ENCODE assay signal across 12 mouse cellular contexts in genomic region chr15:102970740-102971139, GRCm38 (mm10). TPM values are rescaled to one million over a fixed set of nuclear protein-coding genes. Genes with fewer than 3 reads are reported as not detected.
DNase-seq lines count a peak whose midpoint lies in the region; ATAC-seq and TF ChIP-seq lines count a peak whose summit lies in the region.
"Had no signal": no experiment of that assay in that cellular context is flagged by ENCODE, and none has a peak within 500 bp of the region (broad histone marks: within the 10 kb centered on the region; RNA-seq: fewer than 3 reads in every experiment).

No protein-coding gene starts in this region.

- intact Hi-C loops in left cerebral cortex, postnatal 10 days (cut with DNase I), result loop anchor here (5.0 kb wide), 1 partner anchor 208 kb away; no protein-coding TSS in a partner anchor

- ATAC-seq in embryonic facial prominence, embryonic 14.5 days (ENCODE audit: low read depth), result no peak
- ATAC-seq in lung, embryonic 14.5 days (ENCODE audit: insufficient read depth), result no peak
- ATAC-seq in neural tube, embryonic 13.5 days (ENCODE audit: low read depth), result no peak

- H3K27me3 ChIP-seq in embryonic facial prominence, embryonic 14.5 days (replicated peaks; ENCODE audit: control insufficient read depth, insufficient read depth, low read length), result peaks cover 99% of the 10 kb centered on the region
- H3K27me3 ChIP-seq in embryonic facial prominence, embryonic 10.5 days (replicated peaks; ENCODE audit: low read depth, poor library complexity, severe bottlenecking), result peaks cover 100% of the 10 kb centered on the region
- H3K27me3 ChIP-seq in lung, embryonic 14.5 days (ENCODE audit: insufficient read depth, low read length), result peaks cover 99% of the 10 kb centered on the region
- H3K27me3 ChIP-seq in neural tube, embryonic 13.5 days, result peaks cover 66% of the 10 kb centered on the region

- H3K4me3 ChIP-seq in embryonic facial prominence, embryonic 14.5 days (ENCODE audit: low read depth, low read length), result no peak overlapping the region
- no peak overlapping the region for H3K4me3 ChIP-seq in embryonic facial prominence, embryonic 10.5 days
- H3K4me3 ChIP-seq in lung, embryonic 14.5 days (ENCODE audit: low read depth, low read length), result no peak overlapping the region
- H3K4me3 ChIP-seq in lung, adult 2 months (replicated peaks; ENCODE audit: extremely low read depth, low read depth, low read length), result no peak overlapping the region
- H3K4me3 ChIP-seq in neural tube, embryonic 13.5 days, result peak overlapping the region; percentile 90
- H3K4me3 ChIP-seq: forebrain, embryonic 10.5 days had no signal

- under 1% methylated on average over 12 of the region's 12 CpGs for WGBS in embryonic facial prominence, embryonic 14.5 days
- 2% methylated on average over 12 of the region's 12 CpGs for WGBS in embryonic facial prominence, embryonic 10.5 days
- WGBS in lung, embryonic 14.5 days, result 3% methylated on average over 12 of the region's 12 CpGs
- 3% methylated on average over 12 of the region's 12 CpGs for WGBS in lung, adult 2 months
- 1% methylated on average over 12 of the region's 12 CpGs for WGBS in neural tube, embryonic 13.5 days

- H3K36me3 ChIP-seq in embryonic facial prominence, embryonic 14.5 days (ENCODE audit: control insufficient read depth, insufficient read depth, low read length), result no peaks in the 10 kb centered on the region
- H3K36me3 ChIP-seq in embryonic facial prominence, embryonic 10.5 days (replicated peaks), result no peaks in the 10 kb centered on the region
- no peaks in the 10 kb centered on the region for H3K36me3 ChIP-seq in lung, embryonic 14.5 days (ENCODE audit: insufficient read depth)
- no peaks in the 10 kb centered on the region for H3K36me3 ChIP-seq in neural tube, embryonic 13.5 days
- H3K36me3 ChIP-seq: forebrain, embryonic 10.5 days had no signal

- TF ChIP-seq POLR2A in lung, adult 2 months (IDR thresholded peaks at IDR 0.05; ENCODE audit: borderline replicate concordance, extremely low read depth, low read depth, low read length), result no peak

- DNase-seq in embryonic facial prominence, embryonic 14.5 days (ENCODE audit: low spot score), result peak; percentile 41
- no peak for DNase-seq in embryonic facial prominence, embryonic 10.5 days (ENCODE audit: low spot score)
- peak; percentile 66 for DNase-seq in lung, embryonic 14.5 days
- DNase-seq in lung, adult 2 months, result no peak
- DNase-seq in induced T-regulatory cell, adult 2 months (ENCODE audit: low read depth), result peak; percentile 45
- no peak for DNase-seq in left cerebral cortex, postnatal 10 days (ENCODE audit: extremely low spot score in 1 of 2, low spot score in 2 of 2)
- no peak for DNase-seq in spleen, adult 18-20 months
- DNase-seq: thymus, adult 2 months had no signal

- no peak overlapping the region for H3K27ac ChIP-seq in embryonic facial prominence, embryonic 14.5 days (replicated peaks; ENCODE audit: low read depth, low read length)
- no peak overlapping the region for H3K27ac ChIP-seq in embryonic facial prominence, embryonic 10.5 days (replicated peaks)
- no peak overlapping the region for H3K27ac ChIP-seq in lung, embryonic 14.5 days (ENCODE audit: low read depth)
- H3K27ac ChIP-seq in neural tube, embryonic 13.5 days (replicated peaks), result peak overlapping the region; percentile 99
- H3K27ac ChIP-seq: forebrain, embryonic 10.5 days had no signal

- no peak overlapping the region for H3K9ac ChIP-seq in embryonic facial prominence, embryonic 14.5 days (ENCODE audit: low read depth, low read length)
- H3K9ac ChIP-seq in lung, embryonic 14.5 days, result no peak overlapping the region
- H3K9ac ChIP-seq in neural tube, embryonic 13.5 days, result peak overlapping the region; percentile 100

- TF ChIP-seq CTCF in lung, embryonic 14.5 days (IDR thresholded peaks at IDR 0.05; ENCODE audit: low read depth), result peak; percentile 35
- no peak for TF ChIP-seq CTCF in lung, adult 2 months (IDR thresholded peaks at IDR 0.05; ENCODE audit: insufficient read depth, low read length)

- H3K4me1 ChIP-seq in embryonic facial prominence, embryonic 14.5 days (ENCODE audit: control insufficient read depth, insufficient read depth, low read length), result no peaks in the 10 kb centered on the region
- H3K4me1 ChIP-seq in embryonic facial prominence, embryonic 10.5 days, result peaks cover 7% of the 10 kb centered on the region; the same call in 1 of the 2 replicates
- H3K4me1 ChIP-seq in lung, embryonic 14.5 days (ENCODE audit: insufficient read depth), result no peaks in the 10 kb centered on the region
- H3K4me1 ChIP-seq in lung, adult 2 months (ENCODE audit: control insufficient read depth, insufficient read depth, low read length), result no peaks in the 10 kb centered on the region
- peaks cover 45% of the 10 kb centered on the region for H3K4me1 ChIP-seq in neural tube, embryonic 13.5 days (replicated peaks)

- H3K4me2 ChIP-seq in embryonic facial prominence, embryonic 14.5 days (ENCODE audit: low read depth, low read length), result no peak overlapping the region
- H3K4me2 ChIP-seq in lung, embryonic 14.5 days, result no peak overlapping the region
- peak overlapping the region; percentile 91 for H3K4me2 ChIP-seq in neural tube, embryonic 13.5 days

- no peaks in the 10 kb centered on the region for H3K9me3 ChIP-seq in embryonic facial prominence, embryonic 14.5 days (ENCODE audit: control insufficient read depth, low read length)
- no peaks in the 10 kb centered on the region for H3K9me3 ChIP-seq in embryonic facial prominence, embryonic 10.5 days
- no peaks in the 10 kb centered on the region for H3K9me3 ChIP-seq in lung, embryonic 14.5 days (ENCODE audit: low read depth, low read length)
- H3K9me3 ChIP-seq in neural tube, embryonic 13.5 days, result no peaks in the 10 kb centered on the region
- H3K9me3 ChIP-seq: forebrain, embryonic 10.5 days had no signal

RNA-seq across cellular contexts. Expression of gene Hoxc5, which starts 3.5 kb away (rescaled TPM):
- polyA plus RNA-seq in embryonic facial prominence, embryonic 14.5 days (2014; fragmentation: Nextera tagmentation; extraction: Ambion mirVana), result 0.96 and 2.8 TPM in 2 replicates
- polyA plus RNA-seq in embryonic facial prominence, embryonic 10.5 days (2016; fragmentation: Nextera tagmentation; extraction: Ambion mirVana), result 0.07 and 0.18 TPM in 2 replicates
- polyA plus RNA-seq in lung, embryonic 14.5 days (2014; fragmentation: Nextera tagmentation; extraction: Ambion mirVana), result 0.62 and 0.74 TPM in 2 replicates
- polyA plus RNA-seq in lung, adult 2 months (2012; rRNA removed), result 0.36 and 1.6 TPM in 2 replicates
- 18.8 and 32.2 TPM in 2 replicates for polyA plus RNA-seq in neural tube, embryonic 13.5 days (2015; fragmentation: Nextera tagmentation; extraction: Ambion mirVana)
- not detected for total RNA-seq in left cerebral cortex, postnatal 10 days (2021)
- polyA plus RNA-seq: forebrain, embryonic 10.5 days had no signal

RNA-seq across cellular contexts. Expression of gene Hoxc10, which starts 4.1 kb away (rescaled TPM):
- not detected in 2 replicates for polyA plus RNA-seq in embryonic facial prominence, embryonic 14.5 days (2014; fragmentation: Nextera tagmentation; extraction: Ambion mirVana)
- polyA plus RNA-seq in embryonic facial prominence, embryonic 10.5 days (2016; fragmentation: Nextera tagmentation; extraction: Ambion mirVana), result not detected in 2 replicates
- not detected in 2 replicates for polyA plus RNA-seq in lung, embryonic 14.5 days (2014; fragmentation: Nextera tagmentation; extraction: Ambion mirVana)
- not detected in 2 replicates for polyA plus RNA-seq in lung, adult 2 months (2012; rRNA removed)
- 58.5 and 92.4 TPM in 2 replicates for polyA plus RNA-seq in neural tube, embryonic 13.5 days (2015; fragmentation: Nextera tagmentation; extraction: Ambion mirVana)
- total RNA-seq in left cerebral cortex, postnatal 10 days (2021), result not detected
- total RNA-seq: heart, adult 8-10 months had no signal
- polyA plus RNA-seq: forebrain, embryonic 10.5 days; small intestine, adult 2 months had no signal

RNA-seq across cellular contexts. Expression of gene Hoxc9, which starts 5.5 kb away (rescaled TPM):
- polyA plus RNA-seq in embryonic facial prominence, embryonic 14.5 days (2014; fragmentation: Nextera tagmentation; extraction: Ambion mirVana), result not detected in 2 replicates
- polyA plus RNA-seq in embryonic facial prominence, embryonic 10.5 days (2016; fragmentation: Nextera tagmentation; extraction: Ambion mirVana), result not detected in 2 replicates
- polyA plus RNA-seq in lung, embryonic 14.5 days (2014; fragmentation: Nextera tagmentation; extraction: Ambion mirVana), result not detected in 2 replicates
- not detected in 2 replicates for polyA plus RNA-seq in lung, adult 2 months (2012; rRNA removed)
- 40.9 and 43.4 TPM in 2 replicates for polyA plus RNA-seq in neural tube, embryonic 13.5 days (2015; fragmentation: Nextera tagmentation; extraction: Ambion mirVana)
- not detected for total RNA-seq in left cerebral cortex, postnatal 10 days (2021)
- total RNA-seq: heart, adult 8-10 months had no signal
- polyA plus RNA-seq: forebrain, embryonic 10.5 days had no signal

RNA-seq across cellular contexts. Expression of gene Hoxc11, which starts 16.5 kb away (rescaled TPM):
- not detected in 2 replicates for polyA plus RNA-seq in embryonic facial prominence, embryonic 14.5 days (2014; fragmentation: Nextera tagmentation; extraction: Ambion mirVana)
- polyA plus RNA-seq in embryonic facial prominence, embryonic 10.5 days (2016; fragmentation: Nextera tagmentation; extraction: Ambion mirVana), result not detected in 2 replicates
- polyA plus RNA-seq in lung, embryonic 14.5 days (2014; fragmentation: Nextera tagmentation; extraction: Ambion mirVana), result not detected in 2 replicates
- polyA plus RNA-seq in lung, adult 2 months (2012; rRNA removed), result not detected in 2 replicates
- polyA plus RNA-seq in neural tube, embryonic 13.5 days (2015; fragmentation: Nextera tagmentation; extraction: Ambion mirVana), result 2.6 and 3.8 TPM in 2 replicates
- total RNA-seq in left cerebral cortex, postnatal 10 days (2021), result not detected
- total RNA-seq: heart, adult 8-10 months had no signal
- polyA plus RNA-seq: forebrain, embryonic 10.5 days; small intestine, adult 2 months had no signal

RNA-seq across cellular contexts. Expression of gene Hoxc8, which starts 19.7 kb away (rescaled TPM):
- polyA plus RNA-seq in embryonic facial prominence, embryonic 14.5 days (2014; fragmentation: Nextera tagmentation; extraction: Ambion mirVana), result 0.14 TPM in 1 of 2 replicates, not detected in the other
- polyA plus RNA-seq in embryonic facial prominence, embryonic 10.5 days (2016; fragmentation: Nextera tagmentation; extraction: Ambion mirVana), result not detected in 2 replicates
- polyA plus RNA-seq in lung, embryonic 14.5 days (2014; fragmentation: Nextera tagmentation; extraction: Ambion mirVana), result not detected in 2 replicates
- polyA plus RNA-seq in lung, adult 2 months (2012; rRNA removed), result not detected in 2 replicates
- polyA plus RNA-seq in neural tube, embryonic 13.5 days (2015; fragmentation: Nextera tagmentation; extraction: Ambion mirVana), result 75.8 and 85.5 TPM in 2 replicates
- not detected for total RNA-seq in left cerebral cortex, postnatal 10 days (2021)
- total RNA-seq: heart, adult 8-10 months had no signal
- polyA plus RNA-seq: forebrain, embryonic 10.5 days had no signal

Comparison
In these comparisons a context has a peak if more than half of its experiments do, and no peak if none do; other contexts are left out.
1. DNase-seq: peak in embryonic facial prominence, embryonic 14.5 days (single experiment), lung, embryonic 14.5 days (single experiment) and induced T-regulatory cell, adult 2 months (single experiment); none in embryonic facial prominence, embryonic 10.5 days (single experiment), lung, adult 2 months (single experiment), left cerebral cortex, postnatal 10 days (0 of 2) and spleen, adult 18-20 months (0 of 2).
2. RNA of gene Hoxc10, which starts 4.1 kb away (polyA plus RNA-seq): 58.5 to 92.4 TPM in neural tube, embryonic 13.5 days; not detected in embryonic facial prominence, embryonic 14.5 days, not detected in embryonic facial prominence, embryonic 10.5 days, not detected in lung, embryonic 14.5 days and not detected in lung, adult 2 months; every median in the first group is over 10 times any median in the second.
3. RNA of gene Hoxc9, which starts 5.5 kb away (polyA plus RNA-seq): 40.9 to 43.4 TPM in neural tube, embryonic 13.5 days; not detected in embryonic facial prominence, embryonic 14.5 days, not detected in lung, embryonic 14.5 days, not detected in embryonic facial prominence, embryonic 10.5 days and not detected in lung, adult 2 months; every median in the first group is over 10 times any median in the second.